Mouse (Mus musculus) stomach, postnatal 0 days (tissue): ENCODE data around the gene Rasa2.

ENCODE experiments used
- CTCF ChIP-seq: IDR thresholded peaks from 2 replicates; pipeline ENCODE4 v1.5.1; 2016; ENCODE audit warnings: antibody characterized with exemption, low read depth, mild to moderate bottlenecking, moderate library complexity
- EP300 ChIP-seq: optimal IDR thresholded peaks from 2 replicates; pipeline ENCODE3; 2016; ENCODE audit warnings: antibody characterized with exemption

- TF ChIP-seq CTCF (no peak), EP300 (no peak)
Measured at GRCm38 (mm10) chr9:96566470-96566996, 64.9 kb downstream of the Rasa2 start.
